In the genomic region with DNA sequence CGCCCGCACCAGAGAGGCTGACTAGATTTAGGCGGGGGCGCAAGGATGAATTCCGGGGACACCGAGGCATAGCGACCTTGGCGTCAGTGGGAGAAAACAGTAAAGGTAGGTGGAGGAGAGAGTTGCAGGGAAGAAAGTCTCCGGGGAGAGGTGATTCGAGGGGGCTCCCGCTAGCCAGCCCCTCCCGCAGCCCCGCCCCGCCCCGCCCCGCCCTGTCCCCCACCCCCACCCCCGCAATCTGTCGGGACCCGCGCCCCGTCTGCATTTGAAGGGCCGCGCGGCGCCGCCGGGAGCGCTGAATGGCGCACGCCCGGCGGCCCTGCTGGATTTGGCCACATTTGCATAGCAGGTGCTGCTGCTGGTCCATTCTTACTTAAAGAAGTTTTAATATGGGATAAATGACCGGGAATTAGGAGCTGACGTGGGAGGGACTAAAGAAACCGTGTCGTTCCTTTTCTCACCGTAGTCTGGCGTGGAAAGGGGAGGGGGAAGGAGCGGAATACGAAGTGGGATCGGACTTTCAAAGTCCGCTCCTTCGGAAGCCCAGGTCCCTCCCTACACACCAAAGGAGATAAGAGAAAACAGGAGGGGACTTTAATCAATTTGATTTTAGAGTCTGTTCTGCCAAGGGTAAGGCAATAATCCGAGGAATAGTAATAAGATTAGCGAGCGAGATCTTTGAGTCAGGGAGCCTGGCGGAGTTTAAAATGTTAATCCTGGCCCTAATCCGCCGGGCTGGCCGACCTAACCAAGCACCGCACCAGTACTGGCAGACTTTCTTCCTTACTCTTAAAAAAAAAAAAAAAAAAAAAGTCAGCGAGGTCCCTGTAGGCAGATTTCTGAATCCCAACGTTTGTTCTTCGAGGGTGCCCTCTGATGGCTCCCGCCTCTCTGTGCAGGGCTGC, we compare ENCODE assay signal across 9 mouse cellular contexts. TPM values are rescaled to one million over a fixed set of nuclear protein-coding genes. Genes with fewer than 3 reads are reported as not detected.
DNase-seq lines count a peak whose midpoint lies in the region; ATAC-seq and TF ChIP-seq lines count a peak whose summit lies in the region.
"Had no signal": no experiment of that assay in that cellular context is flagged by ENCODE, and none has a peak within 500 bp of the region (broad histone marks: within the 10 kb centered on the region; RNA-seq: fewer than 3 reads in every experiment).

No protein-coding gene starts in this region.

- WGBS in heart, embryonic 16.5 days = 2% methylated on average over 52 of the region's 55 CpGs
- 1% methylated on average over 54 of the region's 55 CpGs for WGBS in forebrain, embryonic 16.5 days
- under 1% methylated on average over 55 of the region's 55 CpGs for WGBS in midbrain, embryonic 14.5 days

- ATAC-seq in heart, embryonic 16.5 days (replicated peaks; ENCODE audit: extremely low read depth, insufficient read depth, low FRiP score) = no peak
- ATAC-seq in G1E (ENCODE audit: extremely low read depth, insufficient number of reproducible peaks, low FRiP score, poor library complexity, severe bottlenecking) = no peak
- ATAC-seq in forebrain, embryonic 16.5 days = peak; percentile 37; the same call in 1 of the 2 replicates
- peak; percentile 47; the same call in 1 of the 2 replicates for ATAC-seq in midbrain, embryonic 14.5 days (ENCODE audit: low FRiP score, low TSS enrichment)
- ATAC-seq in activated CD4-positive, CD25-positive, alpha-beta regulatory T cell, adult 4 months = no peak
- no peak for ATAC-seq in erythroid progenitor cell, adult 5-6 weeks (replicated peaks; ENCODE audit: low FRiP score, poor library complexity, severe bottlenecking)

- no peak for DNase-seq in heart, postnatal 25 days (ENCODE audit: low spot score)
- no peak for DNase-seq in G1E (ENCODE audit: low spot score)
- DNase-seq in midbrain, embryonic 14.5 days = peak; percentile 70
- DNase-seq in spleen, postnatal 4 days (ENCODE audit: low spot score in 2 of 2) = no peak

- no peaks in the 10 kb centered on the region for H3K36me3 ChIP-seq in heart, embryonic 16.5 days (ENCODE audit: control insufficient read depth, insufficient read depth)
- H3K36me3 ChIP-seq in G1E (replicated peaks) = no peaks in the 10 kb centered on the region
- H3K36me3 ChIP-seq in forebrain, embryonic 16.5 days (ENCODE audit: control insufficient read depth, insufficient read depth) = no peaks in the 10 kb centered on the region
- no peaks in the 10 kb centered on the region for H3K36me3 ChIP-seq in midbrain, embryonic 14.5 days (ENCODE audit: control insufficient read depth, insufficient read depth, low read length)

- no peak overlapping the region for H3K9ac ChIP-seq in heart, embryonic 16.5 days (ENCODE audit: low read length)
- 0 out of 2 replicates have a peak overlapping the region, but pooled peaks have one; percentile 32 for H3K9ac ChIP-seq in forebrain, embryonic 16.5 days (replicated peaks; ENCODE audit: low read depth, low read length)
- H3K9ac ChIP-seq in midbrain, embryonic 14.5 days (replicated peaks; ENCODE audit: low read length) = peak overlapping the region; percentile 26; the same call in 1 of the 2 replicates

- H3K4me3 ChIP-seq in heart, embryonic 16.5 days (ENCODE audit: low read length) = peak overlapping the region; percentile 22
- H3K4me3 ChIP-seq in G1E (ENCODE audit: low read depth, low read length) = peak overlapping the region; percentile 33; the same call in 1 of the 2 replicates
- H3K4me3 ChIP-seq in forebrain, embryonic 16.5 days (replicated peaks; ENCODE audit: low read length) = peak overlapping the region; percentile 37
- peak overlapping the region; percentile 30 for H3K4me3 ChIP-seq in midbrain, embryonic 14.5 days (replicated peaks; ENCODE audit: low read depth, low read length)

- H3K9me3 ChIP-seq in heart, embryonic 16.5 days (replicated peaks; ENCODE audit: control insufficient read depth, low read length) = no peaks in the 10 kb centered on the region
- H3K9me3 ChIP-seq in G1E (replicated peaks) = peaks cover 68% of the 10 kb centered on the region
- no peaks in the 10 kb centered on the region for H3K9me3 ChIP-seq in forebrain, embryonic 16.5 days (ENCODE audit: control insufficient read depth, low read length)
- H3K9me3 ChIP-seq in midbrain, embryonic 14.5 days (ENCODE audit: control insufficient read depth, low read length) = no peaks in the 10 kb centered on the region

- H3K4me2 ChIP-seq in heart, embryonic 16.5 days (ENCODE audit: low read depth, low read length) = peak overlapping the region; percentile 45; the same call in 1 of the 2 replicates
- H3K4me2 ChIP-seq in forebrain, embryonic 16.5 days (ENCODE audit: low read length) = peak overlapping the region; percentile 70
- peak overlapping the region; percentile 62 for H3K4me2 ChIP-seq in midbrain, embryonic 14.5 days (ENCODE audit: low read length)

- H3K27me3 ChIP-seq in heart, embryonic 16.5 days (ENCODE audit: control insufficient read depth, insufficient read depth, low read length) = peaks cover 87% of the 10 kb centered on the region
- H3K27me3 ChIP-seq in G1E (ENCODE audit: insufficient read depth, low read length) = no peaks in the 10 kb centered on the region
- peaks cover 72% of the 10 kb centered on the region for H3K27me3 ChIP-seq in forebrain, embryonic 16.5 days (replicated peaks; ENCODE audit: control insufficient read depth, insufficient read depth, low read length)
- peaks cover 68% of the 10 kb centered on the region for H3K27me3 ChIP-seq in midbrain, embryonic 14.5 days (ENCODE audit: control insufficient read depth, insufficient read depth, low read length)

- peaks cover 2% of the 10 kb centered on the region; the same call in 1 of the 2 replicates for H3K4me1 ChIP-seq in heart, embryonic 16.5 days (ENCODE audit: control insufficient read depth, insufficient read depth, low read length)
- H3K4me1 ChIP-seq in G1E (ENCODE audit: insufficient read depth, low read depth, low read length) = no peaks in the 10 kb centered on the region
- peaks cover 20% of the 10 kb centered on the region for H3K4me1 ChIP-seq in forebrain, embryonic 16.5 days (replicated peaks; ENCODE audit: control insufficient read depth, insufficient read depth, low read length)
- H3K4me1 ChIP-seq in midbrain, embryonic 14.5 days (ENCODE audit: control insufficient read depth, insufficient read depth, low read length) = peaks cover 27% of the 10 kb centered on the region

- intact Hi-C loops in heart, postnatal 25 days (cut with DNase I) = no loop called here

- no peak for TF ChIP-seq CTCF in G1E (IDR thresholded peaks at IDR 0.05; ENCODE audit: low read depth, low read length)

- H3K27ac ChIP-seq in heart, embryonic 16.5 days (ENCODE audit: low read length) = no peak overlapping the region
- no peak overlapping the region for H3K27ac ChIP-seq in forebrain, embryonic 16.5 days (ENCODE audit: low read length)
- peak overlapping the region; percentile 55 for H3K27ac ChIP-seq in midbrain, embryonic 14.5 days (replicated peaks; ENCODE audit: low read depth, low read length)

RNA-seq across cellular contexts. Expression of a gene that starts 7.3 kb away (rescaled TPM):
- polyA plus RNA-seq in heart, embryonic 16.5 days (2015; fragmentation: Nextera tagmentation; extraction: Ambion mirVana) = not detected in 2 replicates
- not detected for total RNA-seq in heart, postnatal 25 days (2021)
- total RNA-seq in G1E (2014; fragmentation: Nextera tagmentation) (not detected in 2 replicates), G1E (2017) (0.11 TPM in 1 of 2 replicates, not detected in the other)
- polyA plus RNA-seq in G1E (2012) = not detected in 2 replicates
- polyA plus RNA-seq in forebrain, embryonic 16.5 days (2015; fragmentation: Nextera tagmentation; extraction: Ambion mirVana) = 2.3 and 2.6 TPM in 2 replicates
- polyA plus RNA-seq in midbrain, embryonic 14.5 days (2014; fragmentation: Nextera tagmentation; extraction: Ambion mirVana) = 3.6 and 8.9 TPM in 2 replicates
- polyA plus RNA-seq in activated CD4-positive, CD25-positive, alpha-beta regulatory T cell, adult 4 months (2017; shearing (Covaris generic)) = not detected
- total RNA-seq in erythroid progenitor cell, adult 5-6 weeks (2015; ENCODE audit: low replicate concordance) = not detected in 2 replicates
- total RNA-seq in erythroid progenitor cell, adult 5-6 weeks (2017; ENCODE audit: low replicate concordance) = not detected in 2 replicates
- total RNA-seq: liver, adult 2 months had no signal
- polyA plus RNA-seq: liver, adult 2 months had no signal

RNA-seq across cellular contexts. Expression of a gene that starts 37.1 kb away (rescaled TPM):
- polyA plus RNA-seq in heart, embryonic 16.5 days (2015; fragmentation: Nextera tagmentation; extraction: Ambion mirVana) = 0.54 and 1.9 TPM in 2 replicates
- 1 to 10 TPM; 1.7 to 1.8 TPM for total RNA-seq in heart, postnatal 25 days (2021)
- total RNA-seq in G1E (2014; fragmentation: Nextera tagmentation) (not detected in 2 replicates), G1E (2017) (0.06 TPM in 1 of 2 replicates, not detected in the other)
- polyA plus RNA-seq in G1E (2012) = not detected in 2 replicates
- polyA plus RNA-seq in forebrain, embryonic 16.5 days (2015; fragmentation: Nextera tagmentation; extraction: Ambion mirVana) = 12.8 and 20.9 TPM in 2 replicates
- 10.2 and 11.2 TPM in 2 replicates for polyA plus RNA-seq in midbrain, embryonic 14.5 days (2014; fragmentation: Nextera tagmentation; extraction: Ambion mirVana)
- not detected for polyA plus RNA-seq in activated CD4-positive, CD25-positive, alpha-beta regulatory T cell, adult 4 months (2017; shearing (Covaris generic))
- total RNA-seq in erythroid progenitor cell, adult 5-6 weeks (2015; ENCODE audit: low replicate concordance) = 1.1 and 2.9 TPM in 2 replicates
- total RNA-seq in erythroid progenitor cell, adult 5-6 weeks (2017; ENCODE audit: low replicate concordance) = 1.9 and 2.6 TPM in 2 replicates

Comparison
In these comparisons a context has a peak if more than half of its experiments do, and no peak if none do; other contexts are left out.
1. ATAC-seq: peak in forebrain, embryonic 16.5 days (single experiment) and midbrain, embryonic 14.5 days (single experiment); none in heart, embryonic 16.5 days (single experiment), G1E (single experiment), activated CD4-positive, CD25-positive, alpha-beta regulatory T cell, adult 4 months (single experiment) and erythroid progenitor cell, adult 5-6 weeks (single experiment).
2. Peak in every context shown above with its lines, with median percentiles within 50 percentile points of each other: H3K4me2 ChIP-seq and H3K4me3 ChIP-seq.